Mouse (Mus musculus) liver, embryonic 16.5 days (tissue): ENCODE results near the gene Alox5. TPM values are rescaled to one million over a fixed set of nuclear protein-coding genes. Genes with fewer than 3 reads are reported as not detected.
A peak's percentile ranks its signal among the peaks of the same experiment; 100 is the strongest.

Experiments
- ATAC-seq: fragments of 200-750 bp; cut with Nextera tagmentation; 2 replicates; pipeline ENCODE4 v1.8.0; 2017; ENCODE audit warnings: low read depth, mild to moderate bottlenecking, moderate number of reproducible peaks, moderate library complexity
- H3K27ac ChIP-seq: fragments of 300-500 bp; sonication (generic); 2 replicates; pipeline ENCODE4 v1.5.1; 2014; ENCODE audit warnings: mild to moderate bottlenecking, low read length
- H3K27me3 ChIP-seq: fragments of 300-500 bp; sonication (generic); 2 replicates; pipeline ENCODE4 v1.6.1; 2014; ENCODE audit warnings: low read depth, low read length, mixed read lengths; ENCODE audit not compliant: control insufficient read depth, insufficient read depth
- H3K36me3 ChIP-seq: fragments of 300-500 bp; sonication (generic); 2 replicates; pipeline ENCODE4 v1.6.1; 2014; ENCODE audit warnings: mild to moderate bottlenecking; ENCODE audit not compliant: control insufficient read depth, insufficient read depth
- H3K4me1 ChIP-seq: fragments of 300-500 bp; sonication (generic); 2 replicates; pipeline ENCODE4 v1.6.1; 2014; ENCODE audit warnings: low read depth, low read length, mixed read lengths; ENCODE audit not compliant: control insufficient read depth
- H3K4me2 ChIP-seq: fragments of 300-500 bp; sonication (generic); 2 replicates; pipeline ENCODE4 v1.6.1; 2014; ENCODE audit warnings: low read depth, low read length, mixed read lengths
- H3K4me3 ChIP-seq: fragments of 300-500 bp; sonication (generic); 2 replicates; pipeline ENCODE4 v1.5.1; 2014; ENCODE audit warnings: low read depth, mild to moderate bottlenecking, low read length
- H3K9ac ChIP-seq: fragments of 300-500 bp; sonication (generic); 2 replicates; pipeline ENCODE4 v1.6.1; 2014; ENCODE audit warnings: low read depth, low read length
- H3K9me3 ChIP-seq: fragments of 300-500 bp; sonication (generic); replicated peaks from 2 replicates; pipeline ENCODE4 v1.6.1; 2016; ENCODE audit warnings: low read length; ENCODE audit not compliant: control insufficient read depth
- WGBS: fragments of 180-500 bp; shearing (Covaris S2); extraction: QIAGEN DNeasy Blood & Tissue Kit; methylation state at CpG from one replicate; pipeline ENCODE4 v1.1.7; 2014; ENCODE audit not compliant: insufficient replicate concordance; 5-methylcytosine and 5-hydroxymethylcytosine counted together
- polyA plus RNA-seq: library from polyadenylated mRNA; unstranded; fragments of >200 nt; fragmentation: Nextera tagmentation; extraction: Ambion mirVana; gene quantifications from 2 replicates; pipeline ENCODE4 v1.2.1, GENCODE M21; 2015

Alox5 gene
- polyA plus RNA-seq, 1 experiment from 2014 or later, result 6.5 TPM

- Histone ChIP-seq H3K27ac (no peak overlapping the region), H3K4me2 (no peak overlapping the region), H3K4me3 (no peak overlapping the region), H3K4me1 (no peaks in the 10 kb centered on the region), H3K9ac (no peak overlapping the region), H3K36me3 (peaks cover 59% of the 10 kb centered on the region), H3K27me3 (no peaks in the 10 kb centered on the region), H3K9me3 (no peaks in the 10 kb centered on the region)
- 81% methylated on average over 3 of the region's 3 CpGs for WGBS
- no peak for ATAC-seq
These were observed 58.6 kb downstream of the Alox5 start for GRCm38 (mm10) chr6:116402426-116402825.

- 94% methylated on average over 12 of the region's 12 CpGs for WGBS
- Histone ChIP-seq H3K27ac (no peak overlapping the region), H3K36me3 (peaks cover 54% of the 10 kb centered on the region), H3K4me3 (no peak overlapping the region), H3K4me1 (no peaks in the 10 kb centered on the region), H3K9me3 (no peaks in the 10 kb centered on the region), H3K27me3 (no peaks in the 10 kb centered on the region), H3K9ac (no peak overlapping the region), H3K4me2 (no peak overlapping the region)
- no peak for ATAC-seq
These were observed 59.1 kb downstream of the Alox5 start for GRCm38 (mm10) chr6:116401746-116402423.

GRCm38 (mm10) chr6:116398136-116398535 lies 62.8 kb downstream of the Alox5 start:
- H3K27ac ChIP-seq, result no peak overlapping the region
- H3K9me3 ChIP-seq, result no peaks in the 10 kb centered on the region
- no peak overlapping the region for H3K9ac ChIP-seq
- H3K4me1 ChIP-seq, result no peaks in the 10 kb centered on the region
- H3K36me3 ChIP-seq, result peaks cover 45% of the 10 kb centered on the region
- no peak overlapping the region for H3K4me3 ChIP-seq
- no peaks in the 10 kb centered on the region for H3K27me3 ChIP-seq
- no peak overlapping the region for H3K4me2 ChIP-seq
- ATAC-seq, result no peak
- 87% methylated on average over 2 of the region's 2 CpGs for WGBS

- no peak overlapping the region for H3K4me2 ChIP-seq
- no peaks in the 10 kb centered on the region for H3K4me1 ChIP-seq
- no peaks in the 10 kb centered on the region for H3K9me3 ChIP-seq
- no peak for ATAC-seq
- H3K4me3 ChIP-seq, result no peak overlapping the region
- H3K27me3 ChIP-seq, result no peaks in the 10 kb centered on the region
- no peak overlapping the region for H3K9ac ChIP-seq
- WGBS, result 85% methylated on average over 6 of the region's 6 CpGs
- H3K36me3 ChIP-seq, result peaks cover 44% of the 10 kb centered on the region
- H3K27ac ChIP-seq, result no peak overlapping the region
These were observed 63.4 kb downstream of the Alox5 start for GRCm38 (mm10) chr6:116397621-116398020.

GRCm38 (mm10) chr6:116394916-116395648 lies 65.9 kb downstream of the Alox5 start:
- no peak overlapping the region for H3K4me3 ChIP-seq
- no peaks in the 10 kb centered on the region for H3K27me3 ChIP-seq
- no peaks in the 10 kb centered on the region for H3K9me3 ChIP-seq
- no peak overlapping the region for H3K27ac ChIP-seq
- H3K4me2 ChIP-seq, result no peak overlapping the region
- no peaks in the 10 kb centered on the region for H3K4me1 ChIP-seq
- 76% methylated on average over 2 of the region's 2 CpGs for WGBS
- peaks cover 24% of the 10 kb centered on the region for H3K36me3 ChIP-seq
- H3K9ac ChIP-seq, result no peak overlapping the region
- no peak for ATAC-seq

GRCm38 (mm10) chr6:116389481-116389880 lies 71.5 kb downstream of the Alox5 start:
- no peak overlapping the region for H3K9ac ChIP-seq
- no peaks in the 10 kb centered on the region for H3K9me3 ChIP-seq
- H3K27me3 ChIP-seq, result no peaks in the 10 kb centered on the region
- no peak overlapping the region for H3K4me2 ChIP-seq
- no peak overlapping the region for H3K27ac ChIP-seq
- no peak overlapping the region for H3K4me3 ChIP-seq
- no peak for ATAC-seq
- peaks cover 18% of the 10 kb centered on the region for H3K36me3 ChIP-seq
- peaks cover 14% of the 10 kb centered on the region for H3K4me1 ChIP-seq

GRCm38 (mm10) chr6:116388068-116388467 lies 72.9 kb downstream of the Alox5 start:
- H3K4me2 ChIP-seq, result no peak overlapping the region
- H3K27ac ChIP-seq, result no peak overlapping the region
- peaks cover 14% of the 10 kb centered on the region for H3K4me1 ChIP-seq
- H3K9ac ChIP-seq, result no peak overlapping the region
- WGBS, result 69% methylated on average over 1 of the region's 1 CpGs
- H3K27me3 ChIP-seq, result no peaks in the 10 kb centered on the region
- H3K9me3 ChIP-seq, result no peaks in the 10 kb centered on the region
- no peak for ATAC-seq
- peaks cover 22% of the 10 kb centered on the region; the same call in 1 of the 2 replicates for H3K36me3 ChIP-seq
- no peak overlapping the region for H3K4me3 ChIP-seq

- Histone ChIP-seq H3K4me1 (peaks cover 14% of the 10 kb centered on the region), H3K27me3 (no peaks in the 10 kb centered on the region), H3K4me2 (no peak overlapping the region), H3K4me3 (no peak overlapping the region), H3K36me3 (peaks cover 16% of the 10 kb centered on the region; the same call in 1 of the 2 replicates), H3K27ac (no peak overlapping the region), H3K9me3 (no peaks in the 10 kb centered on the region), H3K9ac (no peak overlapping the region)
- no peak for ATAC-seq
- WGBS, result 84% methylated on average over 3 of the region's 3 CpGs
These were observed 74.5 kb downstream of the Alox5 start for GRCm38 (mm10) chr6:116386506-116386905.

- peak overlapping the region; percentile 33 for H3K4me2 ChIP-seq
- peaks cover 19% of the 10 kb centered on the region; the same call in 1 of the 2 replicates for H3K36me3 ChIP-seq
- peaks cover 16% of the 10 kb centered on the region for H3K4me1 ChIP-seq
- H3K27ac ChIP-seq, result no peak overlapping the region
- no peak overlapping the region for H3K9ac ChIP-seq
- peak; percentile 69 for ATAC-seq
- H3K4me3 ChIP-seq, result no peak overlapping the region
- 61% methylated on average over 4 of the region's 4 CpGs for WGBS
- H3K9me3 ChIP-seq, result no peaks in the 10 kb centered on the region
- H3K27me3 ChIP-seq, result no peaks in the 10 kb centered on the region
These were observed 74.9 kb downstream of the Alox5 start for GRCm38 (mm10) chr6:116386045-116386415.
